Mouse (Mus musculus): ENCODE results near the gene Stat4.
A peak's percentile ranks its signal among the peaks of the same experiment; 100 is the strongest.
"Not testable (repeated sequence)": the region's sequence is repeated elsewhere in the genome, so short reads cannot be mapped to it uniquely, and the experiment has no call there.

Gene Stat4

DNA sequence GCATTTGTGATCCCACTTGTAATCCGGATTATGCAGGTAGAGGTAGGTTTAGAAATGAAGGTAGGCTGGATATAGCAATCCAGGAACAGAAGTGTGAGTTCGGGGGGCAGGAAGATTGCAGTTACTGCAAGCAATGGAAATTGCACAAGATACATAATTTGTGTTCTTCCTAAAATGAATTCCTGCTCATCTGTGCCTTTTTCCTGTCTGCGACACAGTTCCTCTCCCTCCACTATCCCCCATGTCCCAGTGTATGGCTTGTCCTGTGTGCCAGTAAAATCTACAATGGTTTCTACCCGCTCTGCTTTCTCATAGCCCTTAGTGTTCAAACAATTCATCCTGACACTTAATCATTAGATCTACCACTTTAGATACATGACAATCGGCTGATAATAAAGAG is 41.7 kb downstream of the Stat4 start:
- no peak for DNase-seq (ENCODE audit: inconsistent age in 2 of 2, low spot score in 1 of 2)

DNA sequence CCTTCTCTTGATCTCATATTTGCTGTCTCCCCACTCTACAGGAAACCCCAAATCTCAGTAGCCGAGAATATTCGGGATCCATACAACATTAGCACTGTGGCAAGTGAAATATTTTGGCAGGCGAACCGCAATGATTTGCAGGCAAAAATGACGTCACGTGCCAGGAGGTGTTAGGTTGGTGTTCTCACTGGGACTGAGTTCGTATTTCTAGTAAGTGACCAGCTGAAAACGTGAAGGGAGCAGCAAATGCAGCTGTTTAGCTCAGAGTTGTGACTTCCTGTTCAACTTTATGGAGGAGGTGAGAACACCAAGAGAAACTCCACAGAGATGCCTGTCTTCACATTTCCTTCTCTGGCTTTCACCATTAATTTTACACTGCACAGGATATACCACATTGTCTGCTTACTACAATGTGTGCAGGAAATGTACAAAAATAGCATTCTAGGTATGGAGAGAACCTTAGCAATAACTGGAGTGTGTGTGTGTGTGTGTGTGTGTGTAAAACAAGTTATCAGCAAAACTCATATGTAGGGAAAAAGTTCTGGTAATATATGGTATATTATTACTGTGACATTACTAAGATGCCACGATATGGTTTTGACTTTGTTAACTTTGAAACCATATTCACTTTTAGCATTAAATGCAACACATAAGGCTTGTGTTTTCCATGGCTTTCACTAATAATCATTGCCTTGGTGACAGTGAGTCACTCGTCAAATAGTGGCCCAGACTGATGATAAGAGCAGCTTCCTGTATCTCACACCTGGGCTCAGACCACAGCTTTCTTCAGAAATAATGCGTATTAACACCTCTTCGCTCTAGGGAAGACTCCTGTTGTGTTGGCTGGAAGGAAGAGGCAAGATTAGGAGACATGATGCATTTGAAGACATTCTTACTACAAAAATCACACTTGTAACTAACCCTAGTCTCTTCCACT is 48.1 kb downstream of the Stat4 start:
- DNase-seq (ENCODE audit: inconsistent age in 2 of 2, low spot score in 1 of 2), result no peak

DNA sequence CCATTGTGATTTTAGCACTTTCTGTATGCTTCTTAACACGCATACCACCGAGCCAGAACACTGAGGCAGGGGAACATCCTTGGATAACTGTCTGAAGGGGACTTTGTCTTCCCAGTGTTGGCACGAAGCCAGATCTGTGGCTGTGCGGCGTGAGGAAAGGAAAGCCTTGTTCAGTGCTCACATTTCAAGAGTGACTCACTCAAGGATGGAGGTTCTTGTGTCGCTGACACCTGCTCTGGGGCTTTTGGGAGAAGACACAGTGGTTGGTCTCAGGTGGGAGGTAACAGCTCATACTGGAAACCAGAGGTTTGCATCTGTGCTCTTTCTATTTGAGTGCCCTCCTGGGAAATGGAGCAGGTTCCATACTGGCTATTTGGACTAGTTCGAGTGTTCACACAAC is 52.2 kb downstream of the Stat4 start:
- DNase-seq (ENCODE audit: inconsistent age in 2 of 2, low spot score in 1 of 2), result peak in 1 of 2 experiments; percentile 28

DNA sequence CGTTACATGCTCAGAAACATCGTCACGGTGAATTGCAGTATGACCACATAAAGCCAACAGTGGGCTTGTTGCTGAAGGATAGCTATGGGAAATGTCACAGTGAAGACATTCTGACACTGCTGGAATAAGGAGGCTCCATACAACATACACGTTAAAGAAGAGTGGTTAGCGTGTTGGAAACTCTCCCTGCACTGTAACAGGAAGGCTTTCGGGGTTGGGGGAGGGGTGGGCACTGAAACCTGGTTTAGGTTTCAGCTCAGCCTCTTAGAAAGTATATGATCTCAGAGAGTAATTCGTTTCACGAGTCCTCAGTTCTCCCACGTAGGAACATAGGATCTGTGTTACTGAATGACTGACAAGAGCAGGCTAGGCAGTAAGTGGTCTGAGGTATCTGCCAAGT is 52.7 kb downstream of the Stat4 start:
- no peak for DNase-seq (ENCODE audit: inconsistent age in 2 of 2, low spot score in 1 of 2)

DNA sequence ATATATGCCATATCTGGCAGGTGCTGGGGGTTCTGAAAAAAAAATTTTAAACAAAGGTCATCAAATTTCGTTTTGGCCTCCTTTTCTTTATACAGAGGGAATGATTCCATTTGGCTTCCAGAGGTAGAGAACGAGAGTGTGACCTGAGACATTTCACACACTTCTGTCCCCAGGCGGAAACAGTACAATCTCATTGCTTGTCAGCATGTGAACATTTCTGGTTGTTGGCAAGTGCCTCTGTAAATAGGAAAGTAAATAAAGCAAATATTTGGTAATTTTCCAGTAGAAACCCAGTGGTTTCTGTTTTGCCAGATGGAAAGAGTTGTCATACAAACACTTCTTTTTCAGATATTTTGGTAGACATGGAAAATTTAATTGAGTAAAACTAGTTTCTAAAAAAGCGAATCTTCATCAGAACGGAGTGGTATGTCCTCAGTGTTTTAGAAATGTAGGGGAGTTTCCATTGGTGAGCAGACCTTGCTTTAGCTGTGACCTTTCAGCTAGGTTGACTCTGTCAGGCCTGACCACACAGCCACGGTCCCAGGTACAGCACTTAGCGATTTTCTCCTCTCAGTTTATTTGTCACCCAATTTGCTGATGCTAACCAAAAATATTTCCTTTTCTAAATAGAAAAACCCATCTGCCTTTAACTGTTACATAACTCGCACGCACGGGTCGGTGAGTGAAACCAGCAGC is 53.6 kb downstream of the Stat4 start:
- DNase-seq (ENCODE audit: inconsistent age in 2 of 2, low spot score in 1 of 2), result no peak

DNA sequence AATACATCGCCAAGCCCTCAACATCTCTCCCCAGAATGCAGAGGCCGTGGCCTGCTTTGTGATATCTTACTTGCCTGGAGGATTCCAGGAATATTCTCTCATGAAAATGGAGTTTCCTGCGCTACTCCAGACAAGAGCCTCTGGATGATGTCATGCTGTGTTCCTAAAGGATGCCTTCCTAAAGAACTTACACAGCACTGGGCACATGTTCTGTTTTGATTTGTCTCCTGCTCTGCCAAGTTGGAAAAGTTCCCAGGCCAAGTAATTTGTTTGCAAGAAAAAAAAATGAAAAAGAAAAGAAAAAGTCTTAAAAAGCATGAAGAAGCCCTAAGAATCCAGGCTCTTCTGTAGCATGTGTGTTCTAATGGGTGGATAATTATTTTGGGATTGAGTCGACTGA is 56.2 kb downstream of the Stat4 start:
- no peak for DNase-seq (ENCODE audit: inconsistent age in 2 of 2, low spot score in 1 of 2)

DNA sequence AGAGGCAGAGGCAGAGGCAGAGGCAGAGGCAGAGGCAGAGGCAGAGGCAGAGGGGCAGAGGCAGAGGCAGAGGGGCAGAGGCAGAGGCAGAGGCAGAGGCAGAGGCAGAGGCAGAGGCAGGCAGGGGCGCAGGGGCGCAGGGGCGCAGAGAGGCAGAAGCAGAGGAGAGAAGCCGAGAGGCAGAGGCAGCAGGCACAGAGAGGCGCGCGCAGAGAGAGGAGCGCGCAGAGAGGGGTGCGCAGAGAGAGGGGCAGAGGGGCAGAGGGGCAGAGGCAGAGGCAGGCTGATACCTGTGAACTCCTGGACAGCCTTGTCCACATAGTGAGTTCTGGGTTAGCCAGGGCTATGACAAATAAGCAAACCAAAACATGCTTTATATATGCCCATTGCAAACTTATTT is 59.9 kb downstream of the Stat4 start:
- DNase-seq (ENCODE audit: inconsistent age in 2 of 2, low spot score in 1 of 2), result not testable (repeated sequence)

DNA sequence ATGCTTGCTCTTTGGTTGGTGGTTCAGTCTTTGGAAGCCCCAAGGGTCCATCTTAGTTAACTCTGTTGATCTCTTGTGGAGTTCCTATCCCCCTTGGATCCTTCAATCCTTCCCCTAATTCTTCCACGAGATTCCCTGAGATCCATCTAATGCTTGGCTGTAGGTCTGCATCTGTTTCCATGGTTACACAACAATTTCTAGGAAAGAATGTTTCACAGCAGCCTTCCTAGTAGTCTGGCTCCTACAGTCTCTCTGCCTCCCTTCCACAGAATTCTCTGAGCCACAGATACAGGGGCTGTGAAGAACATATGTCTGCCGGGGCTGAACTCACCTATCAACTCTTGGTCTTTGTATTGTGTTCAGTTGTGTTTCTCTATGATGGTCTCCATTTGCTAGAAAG is 61.8 kb downstream of the Stat4 start:
- DNase-seq (ENCODE audit: inconsistent age in 2 of 2, low spot score in 1 of 2), result no peak

DNA sequence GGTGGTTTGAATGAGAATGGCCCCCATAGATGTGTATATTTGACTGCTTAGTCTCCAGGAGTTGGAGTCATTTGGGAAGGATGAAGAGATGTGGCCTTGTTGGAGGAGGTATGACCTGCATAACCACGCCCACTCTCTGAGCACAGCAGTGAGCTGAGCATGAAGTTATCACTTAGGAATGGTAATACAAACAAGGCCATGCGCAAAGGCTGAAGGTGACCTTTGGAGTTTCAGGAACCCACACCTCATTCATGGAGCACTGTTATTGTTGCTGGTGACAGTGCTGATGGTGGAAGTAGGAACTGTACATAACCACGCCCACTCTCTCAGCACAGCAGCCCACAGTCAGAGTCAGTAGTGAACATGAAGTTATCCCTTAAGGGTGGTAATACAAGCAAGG is 62.9 kb downstream of the Stat4 start:
- DNase-seq (ENCODE audit: inconsistent age in 2 of 2, low spot score in 1 of 2), result no peak

DNA sequence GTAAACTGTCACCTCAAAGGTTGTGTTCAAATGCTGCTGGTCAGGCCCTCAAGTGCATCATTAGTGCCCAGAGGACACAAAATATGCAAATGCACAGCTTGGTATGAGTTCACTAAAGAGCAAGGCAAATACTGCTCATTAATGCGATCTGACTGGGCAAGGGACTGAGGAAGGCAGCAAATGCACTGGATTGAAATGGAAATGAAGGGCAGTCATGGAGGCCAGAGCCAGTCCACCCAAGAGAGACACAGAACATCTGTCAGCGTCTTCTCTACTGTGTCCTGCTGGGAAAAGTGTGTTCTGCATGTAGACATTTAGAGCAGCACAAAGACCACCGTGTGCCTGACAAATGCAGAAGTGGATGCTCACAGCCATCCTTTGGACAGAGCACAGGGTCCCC is 64.6 kb downstream of the Stat4 start:
- no peak for DNase-seq (ENCODE audit: inconsistent age in 2 of 2, low spot score in 1 of 2)

DNA sequence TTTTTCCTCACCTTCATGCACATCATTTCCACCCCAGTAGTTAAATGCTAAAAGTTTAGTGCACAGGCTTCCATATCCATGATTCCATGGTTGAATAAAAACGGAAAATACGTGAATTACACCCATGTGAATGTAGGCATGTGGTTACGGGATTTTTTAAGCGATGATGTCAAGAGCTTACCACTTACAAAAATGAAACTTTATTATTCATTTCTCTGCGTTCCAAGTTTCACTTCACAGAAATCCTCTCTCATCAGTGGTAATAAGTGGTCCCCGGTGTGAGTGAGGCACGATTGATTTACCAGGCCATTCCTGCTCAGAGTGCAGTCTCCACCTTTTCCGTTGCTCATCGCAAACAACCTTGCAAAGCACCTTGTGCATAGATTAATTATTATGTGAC is 66.0 kb downstream of the Stat4 start:
- no peak for DNase-seq (ENCODE audit: inconsistent age in 2 of 2, low spot score in 1 of 2)

DNA sequence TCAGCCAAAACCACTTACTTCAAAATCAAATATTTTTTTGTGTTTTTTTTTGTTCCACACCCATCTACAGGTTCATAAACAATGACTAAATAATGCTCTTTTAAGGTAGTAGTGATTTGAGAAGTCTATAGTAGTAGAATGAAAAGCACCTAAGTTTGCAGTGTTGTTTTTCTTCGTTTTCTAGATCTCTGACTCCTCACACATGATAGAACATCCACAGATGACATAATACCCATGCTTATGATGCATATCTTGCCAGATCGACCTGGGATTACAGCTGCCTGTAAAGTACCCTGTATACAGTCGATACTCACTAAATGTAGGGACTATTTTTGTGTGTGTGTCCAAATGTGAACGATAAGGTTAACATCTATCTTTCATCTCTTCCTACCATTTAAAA is 69.0 kb downstream of the Stat4 start:
- DNase-seq (ENCODE audit: inconsistent age in 2 of 2, low spot score in 1 of 2), result no peak

DNA sequence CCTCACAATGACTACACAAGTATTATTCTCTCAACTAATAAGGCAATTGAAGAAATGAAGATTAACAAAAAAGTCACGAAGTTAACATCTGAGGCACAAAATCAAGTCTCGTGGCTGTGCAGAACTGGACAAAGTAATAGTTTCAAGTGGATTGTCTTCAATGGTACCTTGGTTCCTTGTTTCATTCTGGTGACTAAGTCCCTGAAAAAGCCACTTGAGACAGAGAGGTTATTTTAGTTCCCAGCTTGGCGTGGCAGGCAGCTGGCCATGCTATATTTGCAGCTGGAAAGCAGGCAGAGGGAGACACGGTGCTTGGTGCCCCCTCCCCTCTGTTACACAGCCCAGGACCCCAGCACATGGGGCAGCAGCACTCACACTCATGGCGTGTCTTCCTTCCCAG is 70.2 kb downstream of the Stat4 start:
- no peak for DNase-seq (ENCODE audit: inconsistent age in 2 of 2, low spot score in 1 of 2)

DNA sequence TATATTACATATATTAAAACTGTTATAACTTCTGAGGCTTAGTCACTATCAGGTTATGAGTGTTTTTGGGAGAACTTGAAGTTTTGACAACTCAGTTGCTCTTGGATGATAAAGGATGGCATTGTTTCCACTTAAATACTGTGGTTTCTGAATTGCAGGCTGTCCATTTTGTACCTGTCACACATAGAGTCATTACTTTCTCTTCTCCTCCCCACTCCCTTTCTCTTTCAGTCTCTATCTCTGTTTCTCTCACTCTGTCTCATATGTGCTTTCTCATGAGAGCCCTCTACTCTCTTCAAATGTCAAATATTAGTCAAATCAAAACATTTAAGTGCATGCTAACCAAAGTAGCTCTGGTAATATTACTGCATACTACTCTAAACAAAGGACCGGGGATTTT is 79.3 kb downstream of the Stat4 start:
- no peak for DNase-seq (ENCODE audit: inconsistent age in 2 of 2, low spot score in 1 of 2)

DNA sequence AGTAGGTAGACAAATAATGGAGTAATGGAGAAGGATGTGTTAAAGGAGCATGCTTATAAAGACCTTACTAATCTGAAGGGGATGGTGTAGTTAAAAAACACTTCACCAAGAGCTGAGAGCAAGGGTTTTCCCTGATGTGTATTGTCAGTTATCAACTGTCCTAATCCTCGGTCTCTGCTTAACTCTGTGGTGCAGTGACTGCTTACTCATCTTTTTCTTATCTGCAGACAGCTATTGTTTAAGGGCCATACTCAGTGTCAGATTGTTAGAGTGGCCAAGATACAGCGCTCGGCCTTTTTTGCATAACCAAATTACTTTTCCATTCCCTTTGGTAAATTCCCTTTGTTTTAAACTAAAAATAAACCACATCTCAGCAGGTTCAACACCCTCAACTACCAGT is 79.7 kb downstream of the Stat4 start:
- DNase-seq (ENCODE audit: inconsistent age in 2 of 2, low spot score in 1 of 2), result no peak

DNA sequence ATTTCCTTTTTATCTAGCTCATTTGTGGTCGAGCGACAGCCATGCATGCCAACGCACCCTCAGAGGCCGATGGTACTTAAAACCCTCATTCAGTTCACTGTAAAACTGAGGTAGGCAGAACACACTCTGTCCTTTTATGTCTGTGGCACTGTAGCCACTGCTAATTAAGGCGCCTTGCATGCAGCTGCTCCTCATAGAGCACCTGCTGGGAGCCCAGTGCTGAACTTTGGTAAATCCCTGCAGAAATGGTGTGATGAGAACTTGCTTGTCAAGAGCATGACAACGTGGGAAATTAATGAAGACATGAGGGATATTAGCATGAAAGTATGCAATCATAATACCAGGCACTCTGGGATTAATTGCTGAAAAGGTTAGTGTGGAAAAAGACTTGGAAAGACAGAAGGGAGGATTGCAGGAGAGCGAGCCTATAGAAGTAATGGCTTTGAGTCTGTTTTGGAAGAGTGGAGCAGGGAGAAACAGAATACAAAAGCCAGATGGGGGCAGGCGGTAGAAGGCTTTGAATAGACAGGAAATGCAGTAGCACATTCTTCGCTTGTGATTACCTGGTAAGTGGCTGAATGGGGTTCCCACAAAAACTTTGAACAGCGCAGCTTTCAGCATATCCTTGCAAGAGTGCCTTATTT is 92.9 kb downstream of the Stat4 start:
- no peak for DNase-seq (ENCODE audit: inconsistent age in 2 of 2, low spot score in 1 of 2)

DNA sequence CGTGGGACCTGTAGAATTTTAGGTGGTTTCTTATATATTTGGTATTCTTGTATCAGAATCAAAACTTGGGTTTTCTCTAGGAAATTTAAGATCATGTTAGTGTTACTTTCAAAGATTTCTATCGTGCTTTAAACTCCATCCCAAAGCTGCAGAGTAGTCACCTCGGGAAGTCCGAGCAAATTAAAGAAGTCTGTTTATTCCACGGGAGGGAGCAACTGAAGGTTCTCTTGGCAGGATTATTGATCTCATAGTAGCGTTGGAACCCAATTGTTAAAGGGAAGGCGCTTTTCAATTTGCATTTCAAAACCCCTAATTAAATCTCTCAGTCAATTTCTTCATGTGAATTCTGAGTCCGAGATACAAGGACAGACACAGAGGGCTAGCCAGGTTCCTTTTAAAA is 93.4 kb downstream of the Stat4 start:
- DNase-seq (ENCODE audit: inconsistent age in 2 of 2, low spot score in 1 of 2), result no peak

DNA sequence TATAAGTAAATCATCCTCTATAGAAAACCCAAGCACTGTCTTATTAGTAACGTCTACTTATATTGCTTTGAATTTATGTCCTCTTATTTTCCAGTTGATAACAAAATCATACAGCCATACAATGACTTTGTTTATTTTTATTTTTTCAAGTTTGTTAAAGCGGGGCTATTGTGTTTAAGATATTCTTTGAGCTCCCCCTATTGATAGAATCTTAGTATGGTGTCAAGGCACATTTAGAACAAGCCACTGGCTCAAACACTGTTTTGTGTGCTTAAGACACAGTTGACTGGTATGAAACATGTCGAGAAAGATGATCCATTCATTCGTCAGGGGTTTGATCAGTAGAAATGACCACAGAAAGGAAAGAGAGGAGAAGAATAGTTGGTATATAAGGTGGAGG is 99.3 kb downstream of the Stat4 start:
- no peak for DNase-seq (ENCODE audit: inconsistent age in 2 of 2, low spot score in 1 of 2)

DNA sequence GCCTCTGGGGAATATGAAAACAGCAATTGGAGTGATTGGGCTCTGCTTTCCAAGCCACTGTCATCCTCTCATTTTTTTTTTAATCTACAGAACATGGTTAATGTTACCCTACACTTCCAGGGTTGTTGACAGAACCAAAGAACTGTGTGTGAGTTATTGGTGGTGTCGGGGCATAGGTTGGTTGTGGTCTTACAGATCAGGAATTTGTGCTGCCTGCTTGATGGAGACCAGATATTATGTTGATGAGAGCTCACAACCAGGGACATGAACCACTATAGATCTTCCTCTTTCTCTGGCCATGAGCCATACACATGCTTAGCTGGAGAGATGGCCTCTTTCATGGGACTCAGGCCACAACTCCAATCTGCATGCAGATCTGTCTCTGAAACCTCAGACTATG is 100.2 kb downstream of the Stat4 start:
- no peak for DNase-seq (ENCODE audit: inconsistent age in 2 of 2, low spot score in 1 of 2)

DNA sequence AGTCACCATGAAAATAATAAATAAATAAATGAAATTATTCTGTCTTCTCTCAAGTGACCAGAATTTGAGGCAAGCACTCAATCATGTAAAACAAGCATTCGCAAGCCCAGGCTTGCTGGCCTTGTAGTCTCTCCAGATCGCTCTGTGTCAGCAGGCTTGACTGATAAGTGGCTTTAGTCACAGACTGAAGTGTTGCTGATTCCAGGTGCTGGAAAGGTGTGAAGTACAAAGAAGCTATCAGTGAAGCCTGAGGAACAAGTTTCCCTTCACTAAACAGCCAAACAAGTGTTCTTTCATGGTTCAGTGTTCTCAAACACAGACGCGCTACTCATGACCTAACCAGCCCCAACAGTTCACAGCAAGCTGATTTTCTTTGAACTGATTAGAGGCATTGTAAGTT is 101.7 kb downstream of the Stat4 start:
- DNase-seq (ENCODE audit: inconsistent age in 2 of 2, low spot score in 1 of 2), result no peak

DNA sequence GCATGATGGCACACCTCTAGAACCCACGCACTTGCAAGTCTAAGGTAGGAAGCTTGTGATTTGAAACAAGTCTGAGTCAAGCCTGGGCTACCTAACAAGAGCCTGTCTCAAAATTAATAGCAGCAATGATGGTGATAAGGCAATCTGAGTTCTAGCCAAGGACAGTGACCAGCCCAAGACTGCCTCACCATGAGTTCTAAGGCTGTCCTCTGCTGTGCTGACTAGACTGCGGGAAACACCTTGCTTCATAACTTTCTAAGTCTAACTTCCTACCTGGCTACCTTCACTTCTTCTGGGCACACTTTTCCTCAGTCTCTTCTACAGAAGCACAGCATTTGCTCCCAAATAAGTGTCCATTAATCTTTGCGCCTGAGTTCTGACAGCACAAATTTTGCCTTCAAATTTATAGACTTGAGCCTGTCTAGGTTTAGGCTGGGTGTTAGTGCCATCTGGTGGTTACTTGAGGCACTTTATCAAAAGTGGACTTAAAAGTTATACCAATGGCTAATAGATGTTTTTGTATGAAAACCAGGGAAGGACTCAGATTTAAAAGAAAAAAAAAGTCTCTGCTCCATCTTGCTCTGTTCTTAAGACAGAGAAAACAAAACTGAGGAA is 111.8 kb downstream of the Stat4 start:
- DNase-seq (ENCODE audit: inconsistent age in 2 of 2, low spot score in 1 of 2), result peak in 1 of 2 experiments; percentile 76

DNA sequence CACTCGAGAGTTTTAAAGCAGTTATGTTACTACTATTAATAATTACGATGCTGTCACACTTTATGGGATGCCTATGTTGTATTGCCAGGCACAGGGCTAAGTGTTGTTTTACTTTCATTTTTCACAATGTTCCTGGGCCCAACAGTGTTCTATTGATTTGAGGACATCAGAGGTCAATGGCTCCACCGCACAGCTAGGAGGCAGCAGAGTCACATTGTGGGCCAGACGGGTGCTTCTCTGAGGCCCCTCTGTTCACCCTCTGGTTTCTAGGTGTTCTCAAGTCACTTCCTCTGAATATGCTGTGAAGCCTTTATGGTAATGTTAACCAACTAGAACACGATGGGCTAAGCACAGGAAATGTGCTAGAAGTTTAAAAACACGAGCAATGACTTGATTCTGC is 113.5 kb downstream of the Stat4 start:
- DNase-seq (ENCODE audit: inconsistent age in 2 of 2, low spot score in 1 of 2), result peak in 1 of 2 experiments; percentile 50

All from adrenal gland, adult (tissue).